Mouse (Mus musculus) cerebellum, adult 2 months (tissue): ENCODE measurements around the gene Cep68.

Source experiments
- CTCF ChIP-seq: fragments of 200-500 bp; IDR thresholded peaks from 2 replicates; pipeline ENCODE4 v1.5.1; 2011; ENCODE audit warnings: low read depth, mild to moderate bottlenecking, control low read depth, low read length, moderate library complexity, borderline replicate concordance; ENCODE audit not compliant: insufficient read depth
- POLR2A ChIP-seq: fragments of 200-500 bp; IDR thresholded peaks from 2 replicates; pipeline ENCODE4 v1.6.1; 2011; ENCODE audit warnings: low read length, control low read depth, borderline replicate concordance; ENCODE audit not compliant: insufficient read depth

DNA sequence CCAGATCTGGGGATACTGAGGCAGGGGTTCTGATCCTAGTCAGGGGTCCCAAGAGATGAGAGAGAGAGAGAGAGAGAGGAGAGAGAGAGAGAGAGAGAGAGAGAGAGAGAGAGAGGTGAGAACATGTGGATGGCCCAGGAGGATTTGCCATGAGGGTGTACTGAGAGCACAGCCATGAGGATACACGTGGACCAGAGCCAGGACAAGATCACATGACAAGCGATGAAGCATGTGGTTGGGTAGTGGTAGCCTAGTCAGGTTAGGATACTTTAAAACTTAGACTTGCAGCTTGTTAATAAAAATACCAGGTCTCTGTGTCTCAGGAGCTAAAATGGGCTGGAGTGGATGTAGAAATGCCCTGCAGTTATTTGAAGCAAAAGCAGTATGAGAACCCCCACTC lies 26.7 kb upstream of the Cep68 start:
- TF ChIP-seq CTCF (no peak), POLR2A (no peak)
